Mouse (Mus musculus) kidney, adult 10 weeks (tissue): ENCODE data around the gene Ndufb3. TPM values are rescaled to one million over a fixed set of nuclear protein-coding genes. Genes with fewer than 3 reads are reported as not detected.

Experiments
- polyA plus RNA-seq: library from polyadenylated mRNA; stranded (reverse); fragments of 350-450 nt; fragmentation: Illumina TruSeq; extraction: RNeasy Lipid Tissue Mini Kit (QIAGEN cat#74804); gene quantifications from one replicate; pipeline ENCODE4 v1.2.3, GENCODE M21; 2014; ENCODE audit warnings: low read depth, low replicate concordance

Ndufb3 gene
- 133 TPM for polyA plus RNA-seq

DNA sequence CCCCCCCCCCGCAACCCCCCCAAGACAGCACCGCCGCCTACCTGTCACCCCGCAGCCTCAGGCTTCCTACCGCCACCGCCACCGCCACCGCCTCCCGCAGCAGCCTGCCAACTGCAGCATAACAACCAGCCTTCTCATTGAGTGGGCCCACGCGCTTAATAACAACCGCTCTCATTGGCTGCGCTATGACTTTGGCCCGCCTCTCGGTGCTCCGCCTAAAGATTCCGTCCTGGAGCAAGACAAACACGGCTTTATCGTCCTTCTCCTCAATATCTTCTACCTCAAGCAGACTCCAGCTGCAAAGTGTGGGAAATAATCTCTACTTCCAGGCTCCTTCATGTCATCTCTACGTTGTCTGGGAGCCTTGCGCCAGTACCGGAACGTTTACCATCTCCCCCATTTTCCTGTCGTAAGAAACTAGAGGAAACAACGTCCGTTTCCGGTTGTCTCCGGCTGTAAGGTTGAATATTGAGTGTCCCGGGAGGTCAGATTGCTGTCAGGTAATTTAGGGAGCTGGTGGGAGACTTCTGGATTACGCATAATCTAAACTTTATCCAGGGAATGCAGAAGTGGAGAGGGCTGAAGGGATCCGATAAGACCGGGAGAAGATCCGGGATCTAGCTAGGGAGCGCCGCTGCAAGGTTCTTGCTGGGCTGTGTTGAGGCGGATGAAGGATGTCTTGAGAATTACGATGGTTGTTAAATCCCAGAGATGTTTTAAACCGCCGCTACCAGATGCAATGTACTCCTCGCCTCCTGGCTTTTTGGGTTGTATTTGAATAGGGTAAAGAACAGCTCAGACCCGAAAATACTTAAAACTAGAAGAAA lies at the start of gene Ndufb3, which contains the start of gene Fam126b:
Ndufb3 (plus strand) TSS at position 214 of the 827 bp plus-strand sequence.
Fam126b (minus strand) TSS at position 153 of the 827 bp plus-strand sequence.

Other genes starting within 250 kb of the Ndufb3 start
- gene Bzw1, start 193.5 kb upstream of the Ndufb3 start, polyA plus RNA-seq: 359 TPM
- gene Clk1, start 162.3 kb upstream of the Ndufb3 start, polyA plus RNA-seq: 329 TPM
- gene Nif3l1, start 141.2 kb upstream of the Ndufb3 start, polyA plus RNA-seq: 29.5 TPM
- 108 TPM for gene Ppil3, start 140.9 kb upstream of the Ndufb3 start, polyA plus RNA-seq
- 60.0 TPM for gene Orc2, start 81.3 kb upstream of the Ndufb3 start, polyA plus RNA-seq
- gene Fam126b, start 61 bp upstream of the Ndufb3 start, polyA plus RNA-seq: 69.7 TPM
- gene Als2cr12, start 109.6 kb downstream of the Ndufb3 start, polyA plus RNA-seq: 8.9 TPM
- gene Cflar, start 125.1 kb downstream of the Ndufb3 start, polyA plus RNA-seq: 212 TPM
- gene Casp8, start 209.0 kb downstream of the Ndufb3 start, polyA plus RNA-seq: 56.6 TPM